16 mouse cellular contexts compared by ENCODE assay signal in genomic region chr8:48449625-48450024, GRCm38 (mm10).
DNase-seq lines count a peak whose midpoint lies in the region; ATAC-seq and TF ChIP-seq lines count a peak whose summit lies in the region.
"Had no signal": no experiment of that assay in that cellular context is flagged by ENCODE, and none has a peak within 500 bp of the region (broad histone marks: within the 10 kb centered on the region; RNA-seq: fewer than 3 reads in every experiment).

No protein-coding gene starts in this region.

- H3K27ac ChIP-seq in intestine, embryonic 14.5 days (ENCODE audit: low read depth): no peak overlapping the region
- H3K27ac ChIP-seq in intestine, embryonic 15.5 days: no peak overlapping the region
- H3K27ac ChIP-seq in embryonic facial prominence, embryonic 13.5 days: peak overlapping the region; percentile 84
- H3K27ac ChIP-seq: heart, embryonic 13.5 days; hindbrain, embryonic 12.5 days; liver, embryonic 15.5 days; macrophage had no signal

- peaks cover 8% of the 10 kb centered on the region; the same call in 1 of the 2 replicates for H3K4me1 ChIP-seq in intestine, embryonic 14.5 days (replicated peaks; ENCODE audit: control insufficient read depth, insufficient read depth, low read length)
- H3K4me1 ChIP-seq in intestine, embryonic 15.5 days (replicated peaks): peaks cover 6% of the 10 kb centered on the region; the same call in 1 of the 2 replicates
- peaks cover 22% of the 10 kb centered on the region for H3K4me1 ChIP-seq in E14TG2a.4 (replicated peaks; ENCODE audit: low read depth, low read length)
- peaks cover 38% of the 10 kb centered on the region for H3K4me1 ChIP-seq in embryonic facial prominence, embryonic 13.5 days
- H3K4me1 ChIP-seq: liver, embryonic 15.5 days had no signal

- TF ChIP-seq CTCF in E14TG2a.4 (conservative IDR thresholded peaks at IDR 0.05; ENCODE audit: low read length): no peak

- H3K9me3 ChIP-seq in intestine, embryonic 14.5 days (ENCODE audit: control insufficient read depth, low read length): no peaks in the 10 kb centered on the region
- H3K9me3 ChIP-seq in intestine, embryonic 15.5 days: no peaks in the 10 kb centered on the region
- no peaks in the 10 kb centered on the region for H3K9me3 ChIP-seq in E14TG2a.4 (ENCODE audit: low read length)
- no peaks in the 10 kb centered on the region for H3K9me3 ChIP-seq in embryonic facial prominence, embryonic 13.5 days
- H3K9me3 ChIP-seq: heart, embryonic 13.5 days; hindbrain, embryonic 12.5 days; liver, embryonic 15.5 days had no signal

- H3K27me3 ChIP-seq in intestine, embryonic 14.5 days (replicated peaks; ENCODE audit: control insufficient read depth, insufficient read depth, low read length): no peaks in the 10 kb centered on the region
- no peaks in the 10 kb centered on the region for H3K27me3 ChIP-seq in intestine, embryonic 15.5 days (replicated peaks)
- no peaks in the 10 kb centered on the region for H3K27me3 ChIP-seq in E14TG2a.4 (ENCODE audit: insufficient read depth, low read length)
- H3K27me3 ChIP-seq in embryonic facial prominence, embryonic 13.5 days: no peaks in the 10 kb centered on the region
- H3K27me3 ChIP-seq: heart, embryonic 13.5 days; hindbrain, embryonic 12.5 days; liver, embryonic 15.5 days had no signal

- 12% methylated on average over 3 of the region's 3 CpGs for WGBS in intestine, embryonic 14.5 days
- WGBS in intestine, embryonic 15.5 days: 23% methylated on average over 3 of the region's 3 CpGs
- WGBS in embryonic facial prominence, embryonic 13.5 days: 1% methylated on average over 3 of the region's 3 CpGs

- H3K4me3 ChIP-seq in intestine, embryonic 14.5 days (ENCODE audit: low read depth, low read length): no peak overlapping the region
- H3K4me3 ChIP-seq in intestine, embryonic 15.5 days (replicated peaks): no peak overlapping the region
- 0 out of 2 replicates have a peak overlapping the region, but pooled peaks have one; percentile 4 for H3K4me3 ChIP-seq in E14TG2a.4 (replicated peaks; ENCODE audit: low read length)
- H3K4me3 ChIP-seq in embryonic facial prominence, embryonic 13.5 days: no peak overlapping the region
- H3K4me3 ChIP-seq: heart, embryonic 13.5 days; hindbrain, embryonic 12.5 days; liver, embryonic 15.5 days had no signal

- no peak overlapping the region for H3K4me2 ChIP-seq in intestine, embryonic 14.5 days (ENCODE audit: low read length)
- H3K4me2 ChIP-seq in intestine, embryonic 15.5 days (replicated peaks): no peak overlapping the region
- H3K4me2 ChIP-seq in embryonic facial prominence, embryonic 13.5 days: peak overlapping the region; percentile 52; the same call in 1 of the 2 replicates
- H3K4me2 ChIP-seq: heart, embryonic 13.5 days; hindbrain, embryonic 12.5 days; liver, embryonic 15.5 days had no signal

- peak; percentile 51 for DNase-seq in intestine, embryonic 14.5 days (ENCODE audit: low spot score)
- peak; percentile 39 for DNase-seq in WW6 (ENCODE audit: low read depth, low spot score)
- no peak for DNase-seq in adrenal gland, postnatal 14 days
- no peak for DNase-seq in urinary bladder, postnatal 25 days (ENCODE audit: low spot score)
- no peak for DNase-seq in frontal cortex, postnatal 10 days (ENCODE audit: low spot score in 2 of 2)
- DNase-seq: cerebellum, adult 11-12 months; gastrocnemius, postnatal 14 days; kidney, postnatal 10 days had no signal

- no peak overlapping the region for H3K9ac ChIP-seq in intestine, embryonic 14.5 days (ENCODE audit: low read length)
- H3K9ac ChIP-seq in intestine, embryonic 15.5 days: no peak overlapping the region
- H3K9ac ChIP-seq in embryonic facial prominence, embryonic 13.5 days: no peak overlapping the region
- H3K9ac ChIP-seq: heart, embryonic 13.5 days; hindbrain, embryonic 12.5 days; liver, embryonic 15.5 days had no signal

- ATAC-seq in intestine, embryonic 14.5 days (replicated peaks; ENCODE audit: low FRiP score, low TSS enrichment, low read depth): no peak; the same call in 1 of the 2 replicates
- no peak for ATAC-seq in intestine, embryonic 15.5 days
- ATAC-seq in embryonic facial prominence, embryonic 13.5 days (ENCODE audit: insufficient number of reproducible peaks, insufficient read depth, low FRiP score, low TSS enrichment, low read depth): no peak
- ATAC-seq: forebrain, embryonic 14.5 days had no signal

- no peaks in the 10 kb centered on the region for H3K36me3 ChIP-seq in intestine, embryonic 14.5 days (ENCODE audit: control insufficient read depth, insufficient read depth, low read length)
- H3K36me3 ChIP-seq in intestine, embryonic 15.5 days: no peaks in the 10 kb centered on the region
- no peaks in the 10 kb centered on the region for H3K36me3 ChIP-seq in E14TG2a.4 (ENCODE audit: insufficient read depth, low read length)
- H3K36me3 ChIP-seq in embryonic facial prominence, embryonic 13.5 days: no peaks in the 10 kb centered on the region
- H3K36me3 ChIP-seq: heart, embryonic 13.5 days; hindbrain, embryonic 12.5 days; liver, embryonic 15.5 days had no signal

Comparison
In these comparisons a context has a peak if more than half of its experiments do, and no peak if none do; other contexts are left out.
1. DNase-seq: peak in intestine, embryonic 14.5 days (single experiment) and WW6 (single experiment); none in adrenal gland, postnatal 14 days (single experiment), urinary bladder, postnatal 25 days (single experiment) and frontal cortex, postnatal 10 days (0 of 2).